Mouse (Mus musculus) neutrophil, adult 5-6 weeks (primary cell): ENCODE results near the gene Snx11. TPM values are rescaled to one million over a fixed set of nuclear protein-coding genes. Genes with fewer than 3 reads are reported as not detected.
A peak's percentile ranks its signal among the peaks of the same experiment; 100 is the strongest.
"Not testable (repeated sequence)": the region's sequence is repeated elsewhere in the genome, so short reads cannot be mapped to it uniquely, and the experiment has no call there.

Source experiments
- ATAC-seq: fragments of 151-379, 151-347 bp; 2 replicates; pipeline ENCODE4 v1.8.0; 2017; ENCODE audit warnings: mild to moderate bottlenecking, moderate TSS enrichment; ENCODE audit not compliant: insufficient number of reproducible peaks, poor library complexity, low FRiP score, severe bottlenecking; ENCODE audit errors: extremely low read depth
- total RNA-seq: library from RNA; stranded (forward); fragments of 200-1000 nt; gene quantifications from 2 replicates; pipeline ENCODE4 v1.2.3, GENCODE M21; 2017

Gene Snx11
- total RNA-seq, 1 experiment from 2014 or later: 79.5 TPM

- no peak for ATAC-seq
Measured at GRCm38 (mm10) chr11:96805606-96806005, 28.2 kb upstream of the Snx11 start.

DNA sequence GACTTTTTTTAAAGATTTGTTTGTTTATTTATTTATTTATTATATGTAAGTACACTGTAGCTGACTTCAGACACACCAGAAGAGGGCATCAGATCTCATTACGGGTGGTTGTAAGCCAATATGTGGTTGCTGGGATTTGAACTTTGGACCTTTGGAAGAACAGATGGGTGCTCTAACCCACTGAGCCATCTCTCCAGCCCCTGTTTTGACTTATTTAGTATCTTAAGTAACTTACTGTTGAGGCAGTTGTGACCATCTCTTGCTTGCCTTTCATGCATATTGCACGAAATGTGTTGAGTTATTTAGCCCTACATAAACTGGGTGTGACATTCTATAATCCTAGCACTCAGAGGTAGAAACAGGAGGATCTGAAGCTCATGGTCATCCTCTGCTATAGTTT, 22.2 kb upstream of the Snx11 start:
- ATAC-seq: no peak

- 0 out of 2 replicates have a peak, but pooled peaks have one; percentile 16 for ATAC-seq
Measured at GRCm38 (mm10) chr11:96796586-96796985, 19.2 kb upstream of the Snx11 start.

GRCm38 (mm10) chr11:96796081-96796480, 18.7 kb upstream of the Snx11 start:
- no peak for ATAC-seq

DNA sequence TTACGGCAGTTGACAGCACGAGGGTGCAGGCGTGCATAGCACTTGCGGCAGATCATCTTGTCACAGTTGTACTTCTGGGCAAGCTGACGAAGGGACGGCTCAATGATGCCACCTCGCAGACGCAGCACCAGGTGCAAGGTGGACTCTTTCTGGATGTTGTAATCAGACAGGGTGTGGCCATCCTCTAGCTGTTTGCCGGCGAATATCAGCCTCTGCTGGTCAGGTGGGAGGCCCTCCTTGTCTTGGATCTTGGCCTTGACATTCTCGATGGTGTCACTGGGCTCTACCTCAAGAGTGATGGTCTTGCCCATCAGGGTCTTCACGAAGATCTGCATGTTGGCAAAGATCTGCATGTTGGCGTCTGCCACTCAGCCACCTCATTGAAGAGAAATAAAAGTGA, 18.1 kb upstream of the Snx11 start:
- ATAC-seq: no peak

- ATAC-seq: no peak
Measured at GRCm38 (mm10) chr11:96790681-96791080, 13.3 kb upstream of the Snx11 start.

- ATAC-seq: no peak
Measured at GRCm38 (mm10) chr11:96789990-96790389, 12.6 kb upstream of the Snx11 start.

GRCm38 (mm10) chr11:96788871-96789795, 11.8 kb upstream of the Snx11 start, which contains the start of gene Cbx1:
Gene Cbx1, plus strand, starts transcription at chr11:96789127.
- ATAC-seq: peak; percentile 86

- ATAC-seq: no peak
Measured at GRCm38 (mm10) chr11:96786731-96787450, 9.5 kb upstream of the Snx11 start.

GRCm38 (mm10) chr11:96784847-96785246, 7.5 kb upstream of the Snx11 start:
- peak; percentile 57 for ATAC-seq

DNA sequence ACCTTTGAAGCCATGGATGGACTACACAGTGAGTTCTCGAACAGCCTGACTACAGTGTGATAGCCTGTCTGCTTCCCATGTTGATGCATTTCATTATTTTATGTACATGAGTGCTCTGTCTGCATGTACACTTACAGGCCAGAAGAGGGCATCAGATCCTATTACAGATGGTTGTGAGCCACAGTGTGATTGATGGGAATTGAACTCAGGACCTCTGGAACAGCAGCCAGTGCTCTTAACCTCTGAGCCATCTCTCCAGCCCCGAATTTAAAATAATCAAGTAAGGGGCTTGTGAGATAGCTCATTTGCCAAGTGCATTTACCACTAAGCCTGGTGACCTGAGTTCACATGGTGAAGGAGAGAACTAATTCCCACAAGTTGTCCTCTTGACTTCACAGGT, 4.1 kb upstream of the Snx11 start:
- no peak for ATAC-seq

GRCm38 (mm10) chr11:96780306-96780705, 2.9 kb upstream of the Snx11 start:
- no peak for ATAC-seq

GRCm38 (mm10) chr11:96778061-96778627, 785 bp upstream of the Snx11 start:
- ATAC-seq: not testable (repeated sequence)

- no peak for ATAC-seq
Measured at GRCm38 (mm10) chr11:96776068-96776467, 1.3 kb downstream of the Snx11 start.

GRCm38 (mm10) chr11:96775665-96776064, 1.7 kb downstream of the Snx11 start:
- ATAC-seq: no peak

- no peak for ATAC-seq
Measured at GRCm38 (mm10) chr11:96775063-96775462, 2.3 kb downstream of the Snx11 start.

GRCm38 (mm10) chr11:96774536-96774935, 2.8 kb downstream of the Snx11 start:
- no peak for ATAC-seq

DNA sequence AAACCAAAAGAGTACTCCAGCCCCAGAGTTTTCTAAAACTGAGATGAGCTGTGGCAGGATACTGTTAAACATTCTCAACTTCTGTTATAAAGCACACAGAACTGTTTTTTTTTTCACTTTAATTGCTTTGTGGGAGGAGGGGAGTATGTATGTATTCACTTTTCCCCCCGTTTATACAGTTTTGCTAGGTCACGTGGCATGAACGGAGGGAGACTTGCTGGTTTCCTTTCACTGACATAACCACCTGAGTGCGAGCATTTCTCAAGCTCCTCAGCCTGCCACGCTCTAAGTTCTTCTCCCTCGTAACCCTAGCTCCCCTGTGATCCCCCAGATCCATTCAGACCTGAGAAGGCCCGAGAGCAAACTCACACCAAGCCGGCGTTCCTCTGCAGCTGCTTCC, 4.9 kb downstream of the Snx11 start:
- no peak for ATAC-seq

GRCm38 (mm10) chr11:96771274-96771975, 5.9 kb downstream of the Snx11 start:
- ATAC-seq: no peak
